In the genomic region with DNA sequence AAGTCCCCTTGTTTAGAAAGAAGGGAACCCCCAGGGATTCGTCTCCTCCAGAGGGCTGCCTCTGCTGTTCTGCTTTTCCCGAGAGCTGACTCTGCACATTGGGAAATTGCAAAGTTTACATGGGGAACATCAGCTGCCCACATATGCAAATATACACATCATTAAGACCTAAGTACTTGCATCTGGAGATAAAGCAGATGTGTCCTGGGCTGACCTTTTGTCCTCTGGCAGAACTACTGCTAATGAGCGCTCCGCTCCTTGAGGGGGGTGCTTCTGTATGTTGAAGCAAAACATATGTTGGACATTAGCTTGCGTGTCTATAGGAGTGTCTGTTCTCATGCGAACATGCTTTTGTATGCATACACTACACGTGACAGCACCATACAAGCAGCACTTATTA, we compare ENCODE assay signal across 14 mouse cellular contexts. TPM values are rescaled to one million over a fixed set of nuclear protein-coding genes. Genes with fewer than 3 reads are reported as not detected.
DNase-seq lines count a peak whose midpoint lies in the region; ATAC-seq and TF ChIP-seq lines count a peak whose summit lies in the region.
"Had no signal": no experiment of that assay in that cellular context is flagged by ENCODE, and none has a peak within 500 bp of the region (broad histone marks: within the 10 kb centered on the region; RNA-seq: fewer than 3 reads in every experiment).

No protein-coding gene starts in this region.

- no peaks in the 10 kb centered on the region for H3K27me3 ChIP-seq in heart, postnatal 0 days (ENCODE audit: control insufficient read depth, insufficient read depth, low read length)
- H3K27me3 ChIP-seq in heart, embryonic 11.5 days (ENCODE audit: control insufficient read depth, insufficient read depth, low read length) = no peaks in the 10 kb centered on the region
- H3K27me3 ChIP-seq in embryonic facial prominence, embryonic 14.5 days (replicated peaks; ENCODE audit: control insufficient read depth, insufficient read depth, low read length) = no peaks in the 10 kb centered on the region
- no peaks in the 10 kb centered on the region for H3K27me3 ChIP-seq in liver, adult 2 months (ENCODE audit: control insufficient read depth, insufficient read depth, low read length)
- H3K27me3 ChIP-seq in cerebellum, adult 2 months (ENCODE audit: control insufficient read depth, insufficient read depth, low read length) = no peaks in the 10 kb centered on the region
- H3K27me3 ChIP-seq: limb, embryonic 13.5 days had no signal

- TF ChIP-seq CTCF in heart, postnatal 0 days (IDR thresholded peaks at IDR 0.05; ENCODE audit: low read depth) = no peak
- TF ChIP-seq CTCF in liver, adult 2 months (IDR thresholded peaks at IDR 0.05; ENCODE audit: low read depth, low read length) = no peak
- TF ChIP-seq CTCF in cerebellum, adult 2 months (IDR thresholded peaks at IDR 0.05; ENCODE audit: borderline replicate concordance, insufficient read depth, low read depth, low read length) = no peak

- H3K9me3 ChIP-seq in heart, postnatal 0 days (replicated peaks; ENCODE audit: control insufficient read depth, low read length) = no peaks in the 10 kb centered on the region
- H3K9me3 ChIP-seq in heart, embryonic 11.5 days (replicated peaks; ENCODE audit: control insufficient read depth, low read length) = no peaks in the 10 kb centered on the region
- no peaks in the 10 kb centered on the region for H3K9me3 ChIP-seq in ES-E14 (ENCODE audit: control insufficient read depth, insufficient read depth, low read depth, low read length)
- H3K9me3 ChIP-seq in embryonic facial prominence, embryonic 14.5 days (ENCODE audit: control insufficient read depth, low read length) = no peaks in the 10 kb centered on the region
- H3K9me3 ChIP-seq: limb, embryonic 13.5 days had no signal

- in situ Hi-C loops in ES-E14 (cut with MboI; ENCODE audit: low sequenced_read_pairs in 2 of 2, unreplicated experiment in 2 of 2) = no loop called here

- WGBS in heart, postnatal 0 days = 73% methylated on average over 7 of the region's 7 CpGs
- WGBS in heart, embryonic 11.5 days (ENCODE audit: insufficient replicate concordance) = 71% methylated on average over 7 of the region's 7 CpGs
- WGBS in embryonic facial prominence, embryonic 14.5 days = 43% methylated on average over 7 of the region's 7 CpGs
- WGBS in liver, adult 2 months = 78% methylated on average over 7 of the region's 7 CpGs
- 87% methylated on average over 7 of the region's 7 CpGs for WGBS in cerebellum, adult 2 months

- no peak overlapping the region for H3K9ac ChIP-seq in heart, postnatal 0 days (replicated peaks; ENCODE audit: low read depth, low read length)
- H3K9ac ChIP-seq in heart, embryonic 11.5 days (ENCODE audit: low read depth, low read length) = no peak overlapping the region
- no peak overlapping the region for H3K9ac ChIP-seq in ES-E14 (ENCODE audit: insufficient read depth, low read depth, low read length, poor library complexity, severe bottlenecking)
- no peak overlapping the region for H3K9ac ChIP-seq in embryonic facial prominence, embryonic 14.5 days (ENCODE audit: low read depth, low read length)
- no peak overlapping the region for H3K9ac ChIP-seq in liver, adult 2 months (ENCODE audit: low read depth, low read length)
- H3K9ac ChIP-seq: limb, embryonic 13.5 days had no signal

- H3K36me3 ChIP-seq in heart, postnatal 0 days (replicated peaks; ENCODE audit: control insufficient read depth, insufficient read depth, low read length) = no peaks in the 10 kb centered on the region
- H3K36me3 ChIP-seq in heart, embryonic 11.5 days (ENCODE audit: control insufficient read depth, insufficient read depth, low read length) = no peaks in the 10 kb centered on the region
- no peaks in the 10 kb centered on the region for H3K36me3 ChIP-seq in ES-E14 (ENCODE audit: control insufficient read depth, insufficient read depth, low read length, poor library complexity, severe bottlenecking)
- H3K36me3 ChIP-seq in embryonic facial prominence, embryonic 14.5 days (ENCODE audit: control insufficient read depth, insufficient read depth, low read length) = no peaks in the 10 kb centered on the region
- no peaks in the 10 kb centered on the region for H3K36me3 ChIP-seq in liver, adult 2 months (ENCODE audit: control insufficient read depth, insufficient read depth, low read length)
- H3K36me3 ChIP-seq: limb, embryonic 13.5 days had no signal

- no peak for TF ChIP-seq EP300 in heart, postnatal 0 days (IDR thresholded peaks at IDR 0.05; ENCODE audit: low read depth)

- TF ChIP-seq POLR2A in liver, adult 2 months (IDR thresholded peaks at IDR 0.05; ENCODE audit: extremely low read depth, insufficient read depth, low read length) = no peak
- TF ChIP-seq POLR2A in cerebellum, adult 2 months (IDR thresholded peaks at IDR 0.05; ENCODE audit: borderline replicate concordance, insufficient read depth, low read length) = no peak

- H3K27ac ChIP-seq in heart, postnatal 0 days (ENCODE audit: low read depth) = 0 out of 2 replicates have a peak overlapping the region, but pooled peaks have one; percentile 38
- H3K27ac ChIP-seq in heart, embryonic 11.5 days (ENCODE audit: low read depth, low read length) = no peak overlapping the region
- no peak overlapping the region for H3K27ac ChIP-seq in ES-E14 (ENCODE audit: insufficient read depth, low read depth, low read length, poor library complexity, severe bottlenecking)
- H3K27ac ChIP-seq in embryonic facial prominence, embryonic 14.5 days (replicated peaks; ENCODE audit: low read depth, low read length) = 0 out of 2 replicates have a peak overlapping the region, but pooled peaks have one; percentile 52
- peak overlapping the region; percentile 13; the same call in 1 of the 2 replicates for H3K27ac ChIP-seq in liver, adult 2 months (replicated peaks; ENCODE audit: insufficient read depth, low read depth, low read length)
- no peak overlapping the region for H3K27ac ChIP-seq in cerebellum, adult 2 months (ENCODE audit: insufficient read depth, low read length)
- H3K27ac ChIP-seq: limb, embryonic 13.5 days had no signal

- 0 out of 2 replicates have a peak, but pooled peaks cover 3% of the 10 kb centered on the region for H3K4me1 ChIP-seq in heart, postnatal 0 days (ENCODE audit: control insufficient read depth, insufficient read depth)
- H3K4me1 ChIP-seq in heart, embryonic 11.5 days (ENCODE audit: control insufficient read depth, insufficient read depth, low read length) = no peaks in the 10 kb centered on the region
- peaks cover 0 to 2% of the 10 kb centered on the region in 2 experiments; a peak in 1 of 4 replicates for H3K4me1 ChIP-seq in ES-E14 (ENCODE audit: control insufficient read depth in 2 of 2, insufficient read depth in 2 of 2, low read length in 2 of 2, poor library complexity in 1 of 2)
- H3K4me1 ChIP-seq in embryonic facial prominence, embryonic 14.5 days (ENCODE audit: control insufficient read depth, insufficient read depth, low read length) = peaks cover 13% of the 10 kb centered on the region
- no peaks in the 10 kb centered on the region for H3K4me1 ChIP-seq in liver, adult 2 months (ENCODE audit: control insufficient read depth, insufficient read depth, low read length)
- H3K4me1 ChIP-seq in cerebellum, adult 2 months (ENCODE audit: control insufficient read depth, insufficient read depth, low read length) = no peaks in the 10 kb centered on the region

- ATAC-seq in heart, postnatal 0 days (ENCODE audit: insufficient read depth, low read depth) = peak; percentile 31
- no peak for ATAC-seq in heart, embryonic 11.5 days (replicated peaks; ENCODE audit: insufficient number of reproducible peaks, low FRiP score, low TSS enrichment)
- ATAC-seq in embryonic facial prominence, embryonic 14.5 days (ENCODE audit: low read depth) = peak; percentile 47; the same call in 1 of the 2 replicates

- H3K4me3 ChIP-seq in heart, postnatal 0 days (ENCODE audit: low read depth, low read length) = no peak overlapping the region
- H3K4me3 ChIP-seq in heart, embryonic 11.5 days (ENCODE audit: low read depth, low read length) = no peak overlapping the region
- no peak overlapping the region for H3K4me3 ChIP-seq in ES-E14 (ENCODE audit: insufficient read depth in 1 of 2, low read depth in 1 of 2, low read length in 2 of 2, poor library complexity in 1 of 2, severe bottlenecking in 1 of 2)
- H3K4me3 ChIP-seq in embryonic facial prominence, embryonic 14.5 days (ENCODE audit: low read depth, low read length) = no peak overlapping the region
- no peak overlapping the region for H3K4me3 ChIP-seq in liver, adult 2 months (ENCODE audit: insufficient read depth, low read depth, low read length)
- no peak overlapping the region for H3K4me3 ChIP-seq in cerebellum, adult 2 months (replicated peaks; ENCODE audit: insufficient read depth, low read depth, low read length)
- H3K4me3 ChIP-seq: limb, embryonic 13.5 days had no signal

- no peak overlapping the region for H3K4me2 ChIP-seq in heart, postnatal 0 days (ENCODE audit: low read depth, low read length)
- no peak overlapping the region for H3K4me2 ChIP-seq in heart, embryonic 11.5 days
- no peak overlapping the region for H3K4me2 ChIP-seq in embryonic facial prominence, embryonic 14.5 days (ENCODE audit: low read depth, low read length)
- H3K4me2 ChIP-seq: limb, embryonic 13.5 days had no signal

- H3K79me2 ChIP-seq in liver, adult 2 months (ENCODE audit: control insufficient read depth, insufficient read depth, low read length) = no peaks in the 10 kb centered on the region

- peak; percentile 8 for DNase-seq in heart, postnatal 0 days (ENCODE audit: low spot score)
- DNase-seq in ES-E14 (ENCODE audit: low read depth, low spot score) = no peak
- DNase-seq in embryonic facial prominence, embryonic 14.5 days (ENCODE audit: low spot score) = peak; percentile 77
- peak; percentile 32 for DNase-seq in liver, adult 2 months (ENCODE audit: extremely low read depth, low read depth, low spot score)
- DNase-seq in cerebellum, adult 2 months = no peak
- no peak for DNase-seq in spleen, adult 18-20 months
- no peak for DNase-seq in right cerebral cortex, postnatal 14 days
- DNase-seq: adrenal gland, postnatal 10 days; cerebellum, adult 11-12 months; thymus, postnatal 4 days had no signal

RNA-seq across cellular contexts. Expression of gene BC017158, which starts 23.3 kb away (rescaled TPM):
- total RNA-seq in heart, postnatal 0 days (2014; rRNA removed; ENCODE audit: low replicate concordance) = 14.1 and 22.4 TPM in 2 replicates
- 5.8 and 6.8 TPM in 2 replicates for polyA plus RNA-seq in heart, postnatal 0 days (2015; fragmentation: Nextera tagmentation; extraction: Ambion mirVana)
- polyA plus RNA-seq in heart, embryonic 11.5 days (2014; fragmentation: Nextera tagmentation; extraction: Ambion mirVana) = 18.1 and 18.2 TPM in 2 replicates
- 18.6 and 19.6 TPM in 2 replicates for total RNA-seq in ES-E14 (2012; rRNA removed)
- 23.6 and 26.1 TPM in 2 replicates for polyA plus RNA-seq in embryonic facial prominence, embryonic 14.5 days (2014; fragmentation: Nextera tagmentation; extraction: Ambion mirVana)
- 15.2 and 19.2 TPM in 2 replicates for total RNA-seq in liver, adult 2 months (2014; rRNA removed)
- polyA plus RNA-seq in liver, adult 2 months (2012; rRNA removed) = 19.3 and 25.2 TPM in 2 replicates
- polyA plus RNA-seq in cerebellum, adult 2 months (2012; rRNA removed) = 35.4 and 38.9 TPM in 2 replicates

RNA-seq across cellular contexts. Expression of gene Slc5a2, which starts 55.8 kb away (rescaled TPM):
- not detected in 2 replicates for total RNA-seq in heart, postnatal 0 days (2014; rRNA removed; ENCODE audit: low replicate concordance)
- 0.20 and 0.30 TPM in 2 replicates for polyA plus RNA-seq in heart, postnatal 0 days (2015; fragmentation: Nextera tagmentation; extraction: Ambion mirVana)
- polyA plus RNA-seq in heart, embryonic 11.5 days (2014; fragmentation: Nextera tagmentation; extraction: Ambion mirVana) = 0.83 TPM in 1 of 2 replicates, not detected in the other
- 0.49 and 0.53 TPM in 2 replicates for total RNA-seq in ES-E14 (2012; rRNA removed)
- not detected in 2 replicates for polyA plus RNA-seq in embryonic facial prominence, embryonic 14.5 days (2014; fragmentation: Nextera tagmentation; extraction: Ambion mirVana)
- total RNA-seq in liver, adult 2 months (2014; rRNA removed) = 0.07 TPM in 1 of 2 replicates, not detected in the other
- polyA plus RNA-seq in liver, adult 2 months (2012; rRNA removed) = not detected in 2 replicates
- 0.30 and 0.51 TPM in 2 replicates for polyA plus RNA-seq in cerebellum, adult 2 months (2012; rRNA removed)
- total RNA-seq: layer of hippocampus, postnatal 10 days; midbrain, postnatal 0 days had no signal
- polyA plus RNA-seq: midbrain, postnatal 0 days had no signal

Comparison
In these comparisons a context has a peak if more than half of its experiments do, and no peak if none do; other contexts are left out.
1. H3K27ac ChIP-seq: peak in heart, postnatal 0 days (single experiment), embryonic facial prominence, embryonic 14.5 days (single experiment) and liver, adult 2 months (single experiment); none in heart, embryonic 11.5 days (single experiment), ES-E14 (single experiment) and cerebellum, adult 2 months (single experiment).
2. DNase-seq: peak in heart, postnatal 0 days (single experiment), embryonic facial prominence, embryonic 14.5 days (single experiment) and liver, adult 2 months (single experiment); none in ES-E14 (single experiment), cerebellum, adult 2 months (0 of 2), spleen, adult 18-20 months (0 of 2) and right cerebral cortex, postnatal 14 days (single experiment).